Mouse (Mus musculus): ENCODE results near the gene Il11.
"Not testable (repeated sequence)": the region's sequence is repeated elsewhere in the genome, so short reads cannot be mapped to it uniquely, and the experiment has no call there.

Gene Il11

GRCm38 (mm10) chr7:4782759-4783158 lies at the start of gene Il11, which contains the start of gene Tmem190:
Gene Il11 (minus strand): TSS chr7:4782859.
Gene Tmem190 (plus strand): TSS chr7:4782937.
- no peak for DNase-seq

- DNase-seq = no peak
Measured at GRCm38 (mm10) chr7:4830476-4830875, 47.8 kb upstream of the Il11 start.

GRCm38 (mm10) chr7:4825365-4825764 lies 42.7 kb upstream of the Il11 start:
- no peak for DNase-seq

- DNase-seq = peak; percentile 30
Measured at GRCm38 (mm10) chr7:4822162-4822907, 39.7 kb upstream of the Il11 start.

- DNase-seq = no peak
Measured at GRCm38 (mm10) chr7:4821690-4822089, 39.0 kb upstream of the Il11 start.

GRCm38 (mm10) chr7:4820925-4821324 lies 38.3 kb upstream of the Il11 start:
- not testable (repeated sequence) for DNase-seq

- no peak for DNase-seq
Measured at GRCm38 (mm10) chr7:4816559-4816958, 33.9 kb upstream of the Il11 start.

- DNase-seq = no peak
Measured at GRCm38 (mm10) chr7:4813105-4813791, 30.6 kb upstream of the Il11 start.

- DNase-seq = peak; percentile 99
Measured at GRCm38 (mm10) chr7:4812303-4813104, 29.8 kb upstream of the Il11 start, which contains the start of gene Ube2s. Gene Ube2s (minus strand): TSS chr7:4812590.

- peak; percentile 21 for DNase-seq
Measured at GRCm38 (mm10) chr7:4811842-4812302, 29.2 kb upstream of the Il11 start.

GRCm38 (mm10) chr7:4811131-4811530 lies 28.5 kb upstream of the Il11 start:
- DNase-seq = not testable (repeated sequence)

GRCm38 (mm10) chr7:4806716-4807115 lies 24.1 kb upstream of the Il11 start:
- peak; percentile 84 for DNase-seq

- DNase-seq = no peak
Measured at GRCm38 (mm10) chr7:4802247-4802646, 19.6 kb upstream of the Il11 start.

- peak; percentile 61 for DNase-seq
Measured at GRCm38 (mm10) chr7:4795767-4796433, 13.2 kb upstream of the Il11 start.

GRCm38 (mm10) chr7:4794631-4795168 lies 12.0 kb upstream of the Il11 start:
- no peak for DNase-seq

- DNase-seq = no peak
Measured at GRCm38 (mm10) chr7:4793674-4794073, 11.0 kb upstream of the Il11 start.

GRCm38 (mm10) chr7:4793248-4793647 lies 10.6 kb upstream of the Il11 start:
- not testable (repeated sequence) for DNase-seq

GRCm38 (mm10) chr7:4792278-4793212 lies 9.9 kb upstream of the Il11 start, which contains the start of gene Rpl28:
Gene Rpl28 (plus strand): TSS chr7:4792874.
- DNase-seq = peak; percentile 97

- DNase-seq = peak; percentile 84
Measured at GRCm38 (mm10) chr7:4789436-4789935, 6.8 kb upstream of the Il11 start, which contains the start of gene Tmem238. Gene Tmem238 (minus strand): TSS chr7:4789656.

Measured in lung, postnatal 36 days (tissue).